Mouse (Mus musculus) neural tube, embryonic 12.5 days (tissue): ENCODE measurements around the gene Plk5. TPM values are rescaled to one million over a fixed set of nuclear protein-coding genes. Genes with fewer than 3 reads are reported as not detected.

Source experiments
- ATAC-seq: fragments of 200-750 bp; cut with Nextera tagmentation; 2 replicates; pipeline ENCODE4 v1.8.0; 2017; ENCODE audit warnings: low read depth, mild to moderate bottlenecking, moderate TSS enrichment, moderate library complexity; ENCODE audit not compliant: low FRiP score
- H3K27ac ChIP-seq: fragments of 300-500 bp; sonication (generic); 2 replicates; pipeline ENCODE4 v1.5.1; 2016
- H3K27me3 ChIP-seq: fragments of 300-500 bp; sonication (generic); replicated peaks from 2 replicates; pipeline ENCODE4 v1.6.1; 2016; ENCODE audit warnings: mild to moderate bottlenecking
- H3K36me3 ChIP-seq: fragments of 300-500 bp; sonication (generic); 2 replicates; pipeline ENCODE4 v1.6.1; 2016; ENCODE audit warnings: mild to moderate bottlenecking
- H3K4me1 ChIP-seq: fragments of 300-500 bp; sonication (generic); 2 replicates; pipeline ENCODE4 v1.6.1; 2016
- H3K4me2 ChIP-seq: fragments of 300-500 bp; sonication (generic); replicated peaks from 2 replicates; pipeline ENCODE4 v1.6.1; 2016; ENCODE audit warnings: mild to moderate bottlenecking
- H3K4me3 ChIP-seq: fragments of 300-500 bp; sonication (generic); 2 replicates; pipeline ENCODE4 v1.5.1; 2016
- H3K9ac ChIP-seq: fragments of 300-500 bp; sonication (generic); 2 replicates; pipeline ENCODE4 v1.6.1; 2016; ENCODE audit warnings: mild to moderate bottlenecking
- H3K9me3 ChIP-seq: fragments of 300-500 bp; sonication (generic); 2 replicates; pipeline ENCODE4 v1.6.1; 2016; ENCODE audit warnings: mild to moderate bottlenecking
- WGBS: fragments of 180-500 bp; shearing (Covaris S2); methylation state at CpG from one replicate; pipeline ENCODE4 v1.1.7; 2016; 5-methylcytosine and 5-hydroxymethylcytosine counted together
- polyA plus RNA-seq: library from polyadenylated mRNA; unstranded; fragments of >200 nt; fragmentation: Nextera tagmentation; extraction: Ambion mirVana; gene quantifications from 2 replicates; pipeline ENCODE4 v1.2.1, GENCODE M21; 2016

The Plk5 gene
- 0.29 and 0.49 TPM in 2 replicates for polyA plus RNA-seq

- WGBS = under 1% methylated on average over 52 of the region's 53 CpGs
- 0 out of 2 replicates have a peak within 1 kb of the TSS, but pooled peaks have one; percentile 13 for H3K9ac ChIP-seq
- no peak for ATAC-seq
- no peaks in the 10 kb centered on the region for H3K36me3 ChIP-seq
- H3K4me1 ChIP-seq = peaks cover 13% of the 10 kb centered on the region
- no peaks in the 10 kb centered on the region for H3K9me3 ChIP-seq
- H3K4me3 ChIP-seq = peak within 1 kb of the TSS; percentile 21
- H3K27ac ChIP-seq = no peak within 1 kb of the TSS
- peak within 1 kb of the TSS; percentile 51 for H3K4me2 ChIP-seq
- peaks cover 96% of the 10 kb centered on the region for H3K27me3 ChIP-seq
These were observed at the start of gene Plk5 for GRCm38 (mm10) chr10:80356001-80356682. Gene Plk5, plus strand, starts transcription at chr10:80356459.

DNA sequence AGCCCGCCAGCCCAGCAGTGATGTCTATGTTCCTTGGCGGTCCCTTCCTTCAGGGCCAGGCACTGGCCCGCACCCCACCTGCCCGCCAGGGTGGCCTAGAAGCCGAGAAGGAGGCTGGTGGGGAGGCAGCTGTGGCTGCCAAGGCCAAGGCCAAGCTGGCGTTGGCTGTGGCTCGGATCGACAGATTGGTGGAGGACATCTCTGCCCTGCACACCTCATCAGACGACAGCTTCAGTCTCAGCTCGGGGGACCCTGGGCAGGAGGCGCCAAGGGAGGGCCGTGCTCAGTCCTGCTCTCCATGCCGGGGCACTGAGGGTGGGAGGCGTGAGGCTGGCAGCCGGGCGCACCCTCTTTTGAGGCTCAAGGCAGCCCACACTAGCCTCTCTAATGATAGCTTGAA lies 44.7 kb upstream of the Plk5 start:
- no peak for ATAC-seq
- Histone ChIP-seq H3K4me1 (peaks cover 28% of the 10 kb centered on the region), H3K27me3 (peaks cover 59% of the 10 kb centered on the region), H3K9me3 (no peaks in the 10 kb centered on the region), H3K36me3 (peaks cover 98% of the 10 kb centered on the region), H3K4me3 (no peak overlapping the region), H3K9ac (no peak overlapping the region), H3K27ac (no peak overlapping the region), H3K4me2 (no peak overlapping the region)
- 86% methylated on average over 16 of the region's 16 CpGs for WGBS

GRCm38 (mm10) chr10:80312586-80313504 lies 43.4 kb upstream of the Plk5 start:
- no peak for ATAC-seq
- no peak overlapping the region for H3K9ac ChIP-seq
- peaks cover 35% of the 10 kb centered on the region for H3K4me1 ChIP-seq
- H3K36me3 ChIP-seq = peaks cover 98% of the 10 kb centered on the region
- WGBS = 72% methylated on average over 54 of the region's 54 CpGs
- no peak overlapping the region for H3K4me2 ChIP-seq
- H3K4me3 ChIP-seq = no peak overlapping the region
- no peak overlapping the region for H3K27ac ChIP-seq
- H3K9me3 ChIP-seq = no peaks in the 10 kb centered on the region
- H3K27me3 ChIP-seq = peaks cover 61% of the 10 kb centered on the region

GRCm38 (mm10) chr10:80313627-80314201 lies 42.5 kb upstream of the Plk5 start:
- no peak overlapping the region for H3K9ac ChIP-seq
- H3K4me3 ChIP-seq = no peak overlapping the region
- no peak for ATAC-seq
- WGBS = 47% methylated on average over 20 of the region's 20 CpGs
- peaks cover 61% of the 10 kb centered on the region for H3K27me3 ChIP-seq
- H3K27ac ChIP-seq = no peak overlapping the region
- H3K4me1 ChIP-seq = peaks cover 36% of the 10 kb centered on the region
- peak overlapping the region; percentile 1; the same call in 1 of the 2 replicates for H3K4me2 ChIP-seq
- peaks cover 98% of the 10 kb centered on the region for H3K36me3 ChIP-seq
- no peaks in the 10 kb centered on the region for H3K9me3 ChIP-seq

DNA sequence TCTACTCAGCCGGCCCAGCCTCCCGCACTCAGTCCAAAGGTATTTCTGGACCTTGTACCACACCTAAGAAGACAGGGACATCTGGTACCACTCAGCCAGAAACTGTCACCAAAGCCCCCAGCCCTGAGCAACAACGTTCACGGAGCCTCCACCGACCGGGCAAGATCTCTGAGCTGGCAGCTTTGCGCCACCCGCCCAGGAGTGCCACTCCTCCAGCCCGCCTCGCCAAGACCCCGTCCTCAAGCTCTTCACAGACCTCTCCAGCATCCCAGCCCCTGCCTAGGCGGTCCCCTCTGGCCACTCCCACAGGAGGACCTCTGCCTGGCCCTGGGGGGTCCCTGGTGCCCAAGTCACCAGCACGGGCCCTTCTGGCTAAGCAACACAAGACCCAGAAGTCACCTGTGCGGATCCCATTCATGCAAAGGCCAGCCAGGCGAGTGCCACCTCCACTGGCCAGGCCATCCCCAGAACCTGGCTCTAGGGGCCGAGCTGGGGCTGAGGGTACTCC lies 41.7 kb upstream of the Plk5 start:
- peaks cover 44% of the 10 kb centered on the region for H3K4me1 ChIP-seq

GRCm38 (mm10) chr10:80315315-80315714 lies 40.9 kb upstream of the Plk5 start:
- Histone ChIP-seq H3K36me3 (peaks cover 87% of the 10 kb centered on the region), H3K4me2 (0 out of 2 replicates have a peak overlapping the region, but pooled peaks have one; percentile 3), H3K27ac (no peak overlapping the region), H3K9me3 (no peaks in the 10 kb centered on the region), H3K4me1 (peaks cover 49% of the 10 kb centered on the region), H3K27me3 (peaks cover 61% of the 10 kb centered on the region), H3K4me3 (no peak overlapping the region), H3K9ac (0 out of 2 replicates have a peak overlapping the region, but pooled peaks have one; percentile 21)
- WGBS = 44% methylated on average over 27 of the region's 27 CpGs
- ATAC-seq = no peak

More for the DNA sequence above, 41.7 kb upstream of the Plk5 start:
- Histone ChIP-seq H3K4me3 (no peak overlapping the region), H3K36me3 (peaks cover 93% of the 10 kb centered on the region), H3K4me2 (no peak overlapping the region), H3K27ac (no peak overlapping the region), H3K27me3 (peaks cover 61% of the 10 kb centered on the region), H3K9me3 (no peaks in the 10 kb centered on the region), H3K9ac (no peak overlapping the region)
- WGBS = 54% methylated on average over 16 of the region's 16 CpGs
- ATAC-seq = no peak

GRCm38 (mm10) chr10:80316359-80316781 lies 39.9 kb upstream of the Plk5 start:
- ATAC-seq = no peak
- 21% methylated on average over 11 of the region's 11 CpGs for WGBS

GRCm38 (mm10) chr10:80317011-80317410 lies 39.2 kb upstream of the Plk5 start:
- Histone ChIP-seq H3K9ac (no peak overlapping the region), H3K4me3 (no peak overlapping the region), H3K9me3 (no peaks in the 10 kb centered on the region), H3K4me1 (peaks cover 52% of the 10 kb centered on the region), H3K4me2 (no peak overlapping the region), H3K36me3 (peaks cover 70% of the 10 kb centered on the region), H3K27ac (no peak overlapping the region), H3K27me3 (peaks cover 47% of the 10 kb centered on the region)
- 34% methylated on average over 10 of the region's 10 CpGs for WGBS
- no peak for ATAC-seq

More at GRCm38 (mm10) chr10:80316359-80316781, 39.9 kb upstream of the Plk5 start:
- peaks cover 77% of the 10 kb centered on the region for H3K36me3 ChIP-seq
- H3K4me3 ChIP-seq = 0 out of 2 replicates have a peak overlapping the region, but pooled peaks have one; percentile 7
- no peak overlapping the region; the same call in 1 of the 2 replicates for H3K4me2 ChIP-seq
- peaks cover 51% of the 10 kb centered on the region for H3K27me3 ChIP-seq
- H3K27ac ChIP-seq = no peak overlapping the region
- 0 out of 2 replicates have a peak overlapping the region, but pooled peaks have one; percentile 29 for H3K9ac ChIP-seq
- peaks cover 52% of the 10 kb centered on the region for H3K4me1 ChIP-seq
- H3K9me3 ChIP-seq = no peaks in the 10 kb centered on the region

- WGBS = under 1% methylated on average over 34 of the region's 34 CpGs
- Histone ChIP-seq H3K4me3 (peak within 1 kb of the TSS; percentile 73), H3K4me1 (peaks cover 52% of the 10 kb centered on the region), H3K9ac (peak within 1 kb of the TSS; percentile 66), H3K27ac (no peak within 1 kb of the TSS), H3K36me3 (peaks cover 37% of the 10 kb centered on the region), H3K4me2 (peak within 1 kb of the TSS; percentile 94), H3K27me3 (peaks cover 25% of the 10 kb centered on the region), H3K9me3 (no peaks in the 10 kb centered on the region)
- peak; percentile 40; the same call in 1 of the 2 replicates for ATAC-seq
These were observed 35.9 kb upstream of the Plk5 start, which contains the start of gene 2310011J03Rik for GRCm38 (mm10) chr10:80320340-80320760. Gene 2310011J03Rik, minus strand, starts transcription at chr10:80320537.

DNA sequence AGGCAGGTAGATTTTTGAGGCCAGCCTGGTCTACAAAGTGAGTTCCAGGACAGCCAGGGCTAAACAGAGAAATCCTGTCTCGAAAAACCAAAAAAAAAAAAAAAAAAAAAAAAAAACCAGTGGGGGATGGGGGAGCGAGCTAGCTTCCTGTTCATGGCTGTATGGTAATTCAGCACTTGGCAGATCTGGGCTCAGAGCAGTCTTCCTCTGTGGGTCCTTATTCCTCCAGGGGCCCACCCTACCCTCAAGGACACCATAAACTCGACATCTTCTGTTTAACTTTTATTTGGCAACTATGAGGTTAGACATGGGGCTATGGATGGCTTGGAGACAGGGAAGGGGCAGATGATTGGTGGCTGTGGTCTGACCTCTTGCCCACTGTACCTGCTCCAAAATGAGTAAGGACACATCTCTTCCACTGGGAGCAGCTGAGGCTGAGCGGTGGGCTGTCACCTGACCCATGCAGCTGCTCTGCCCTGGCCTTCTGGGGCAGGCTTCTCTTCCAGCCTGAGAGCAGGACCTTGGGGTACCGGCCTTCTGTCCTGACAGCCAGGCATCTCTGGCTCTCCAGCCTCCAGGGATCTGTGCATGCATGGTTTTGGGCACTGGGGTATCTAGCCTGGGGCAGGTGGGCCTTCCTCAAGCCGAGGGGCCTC lies 35.1 kb upstream of the Plk5 start:
- Histone ChIP-seq H3K27me3 (peaks cover 20% of the 10 kb centered on the region), H3K9me3 (no peaks in the 10 kb centered on the region), H3K4me2 (no peak overlapping the region), H3K27ac (no peak overlapping the region), H3K4me3 (no peak overlapping the region), H3K36me3 (peaks cover 29% of the 10 kb centered on the region), H3K9ac (no peak overlapping the region), H3K4me1 (peaks cover 45% of the 10 kb centered on the region)
- 77% methylated on average over 6 of the region's 6 CpGs for WGBS
- no peak for ATAC-seq
